ENCODE assay signal across 8 mouse cellular contexts in genomic region chr3:115737785-115738318, GRCm38 (mm10). TPM values are rescaled to one million over a fixed set of nuclear protein-coding genes. Genes with fewer than 3 reads are reported as not detected.
DNase-seq lines count a peak whose midpoint lies in the region; ATAC-seq lines count a peak whose summit lies in the region.

No protein-coding gene starts in this region.

- WGBS in embryonic facial prominence, embryonic 10.5 days: 66% methylated on average over 11 of the region's 11 CpGs
- WGBS in heart, embryonic 13.5 days: 22% methylated on average over 11 of the region's 11 CpGs
- WGBS in lung, embryonic 16.5 days: 30% methylated on average over 11 of the region's 11 CpGs

- ATAC-seq in heart, embryonic 13.5 days (ENCODE audit: extremely low read depth, insufficient number of reproducible peaks, low FRiP score, low TSS enrichment): peak; percentile 81; the same call in 1 of the 2 replicates
- ATAC-seq in lung, embryonic 16.5 days (ENCODE audit: low read depth): peak; percentile 86

- H3K27ac ChIP-seq in embryonic facial prominence, embryonic 10.5 days (replicated peaks): no peak overlapping the region
- peak overlapping the region; percentile 57 for H3K27ac ChIP-seq in heart, embryonic 13.5 days (replicated peaks)
- no peak overlapping the region for H3K27ac ChIP-seq in lung, embryonic 16.5 days (ENCODE audit: low read length)

- no peaks in the 10 kb centered on the region for H3K36me3 ChIP-seq in embryonic facial prominence, embryonic 10.5 days (replicated peaks)
- no peaks in the 10 kb centered on the region for H3K36me3 ChIP-seq in heart, embryonic 13.5 days
- no peaks in the 10 kb centered on the region for H3K36me3 ChIP-seq in lung, embryonic 16.5 days (ENCODE audit: control insufficient read depth, insufficient read depth, low read length)

- DNase-seq in cerebellum, postnatal 14 days: peak; percentile 37 to 60
- DNase-seq in cerebellum, adult 11 months: no peak
- peak; percentile 25 for DNase-seq in embryonic facial prominence, embryonic 10.5 days (ENCODE audit: low spot score)
- no peak for DNase-seq in thymus, postnatal 14 days
- DNase-seq in MN1 (ENCODE audit: low spot score): no peak
- DNase-seq in embryo, embryonic 10.5 days (ENCODE audit: low spot score): no peak

- no peak overlapping the region for H3K9ac ChIP-seq in heart, embryonic 13.5 days
- no peak overlapping the region for H3K9ac ChIP-seq in lung, embryonic 16.5 days (ENCODE audit: low read length)

- H3K4me2 ChIP-seq in heart, embryonic 13.5 days: no peak overlapping the region
- no peak overlapping the region for H3K4me2 ChIP-seq in lung, embryonic 16.5 days (ENCODE audit: low read depth, low read length)

- no peak overlapping the region for H3K4me3 ChIP-seq in embryonic facial prominence, embryonic 10.5 days
- no peak overlapping the region for H3K4me3 ChIP-seq in heart, embryonic 13.5 days
- no peak overlapping the region for H3K4me3 ChIP-seq in lung, embryonic 16.5 days (ENCODE audit: low read length)

- H3K27me3 ChIP-seq in embryonic facial prominence, embryonic 10.5 days (replicated peaks; ENCODE audit: low read depth, poor library complexity, severe bottlenecking): no peaks in the 10 kb centered on the region
- H3K27me3 ChIP-seq in heart, embryonic 13.5 days (replicated peaks): no peaks in the 10 kb centered on the region
- H3K27me3 ChIP-seq in lung, embryonic 16.5 days (ENCODE audit: control insufficient read depth, insufficient read depth, low read depth, low read length): no peaks in the 10 kb centered on the region

- H3K4me1 ChIP-seq in embryonic facial prominence, embryonic 10.5 days: peaks cover 7% of the 10 kb centered on the region
- H3K4me1 ChIP-seq in heart, embryonic 13.5 days: peaks cover 37% of the 10 kb centered on the region
- no peaks in the 10 kb centered on the region; the same call in 1 of the 2 replicates for H3K4me1 ChIP-seq in lung, embryonic 16.5 days (replicated peaks; ENCODE audit: control insufficient read depth, insufficient read depth, low read length)

- no peaks in the 10 kb centered on the region for H3K9me3 ChIP-seq in embryonic facial prominence, embryonic 10.5 days
- H3K9me3 ChIP-seq in heart, embryonic 13.5 days: no peaks in the 10 kb centered on the region
- H3K9me3 ChIP-seq in lung, embryonic 16.5 days (ENCODE audit: control insufficient read depth, low read length): no peaks in the 10 kb centered on the region

RNA-seq across cellular contexts. Expression of gene S1pr1, which starts 23.0 kb away (rescaled TPM):
- polyA plus RNA-seq in embryonic facial prominence, embryonic 10.5 days (2016; fragmentation: Nextera tagmentation; extraction: Ambion mirVana): 10.8 and 11.2 TPM in 2 replicates
- polyA plus RNA-seq in heart, embryonic 13.5 days (2015; fragmentation: Nextera tagmentation; extraction: Ambion mirVana): 76.9 and 80.8 TPM in 2 replicates
- 40.3 and 41.0 TPM in 2 replicates for polyA plus RNA-seq in lung, embryonic 16.5 days (2015; fragmentation: Nextera tagmentation; extraction: Ambion mirVana)

Comparison
In these comparisons a context has a peak if more than half of its experiments do, and no peak if none do; other contexts are left out.
1. DNase-seq: peak in cerebellum, postnatal 14 days (2 of 2) and embryonic facial prominence, embryonic 10.5 days (single experiment); none in cerebellum, adult 11 months (single experiment), thymus, postnatal 14 days (single experiment), MN1 (single experiment) and embryo, embryonic 10.5 days (single experiment).